Mouse (Mus musculus) C2C12 (cell line): ENCODE data around the gene Krt36.

Experiments used
- CTCF ChIP-seq: IDR thresholded peaks from one replicate; pipeline ENCODE4 v1.5.1; 2011; ENCODE audit not compliant: control insufficient read depth, insufficient read depth, insufficient read length
- MAX ChIP-seq: IDR thresholded peaks from one replicate; pipeline ENCODE4 v1.6.1; 2011; ENCODE audit warnings: mild to moderate bottlenecking, control low read depth

GRCm38 (mm10) chr11:100087861-100088260 is 17.6 kb downstream of the Krt36 start, which contains the start of gene Krt32:
- TF ChIP-seq MAX (no peak), CTCF (no peak)
